Mouse (Mus musculus) pancreas, adult 10 weeks (tissue): ENCODE results near the gene B4galt7. TPM values are rescaled to one million over a fixed set of nuclear protein-coding genes. Genes with fewer than 3 reads are reported as not detected.

Source experiments
- polyA plus RNA-seq: library from polyadenylated mRNA; stranded (reverse); fragments of 350-450 nt; fragmentation: Illumina TruSeq; extraction: RNeasy Lipid Tissue Mini Kit (QIAGEN cat#74804); gene quantifications from one replicate; pipeline ENCODE4 v1.2.3, GENCODE M21; 2015; ENCODE audit warnings: low read depth, low replicate concordance; ENCODE audit not compliant: insufficient read depth

B4galt7 gene
- 4.6 TPM for polyA plus RNA-seq

GRCm38 (mm10) chr13:55599566-55600540 lies at the start of gene B4galt7:
Gene B4galt7 (plus strand): TSS chr13:55599896.

GRCm38 (mm10) chr13:55571027-55571751 lies 28.5 kb upstream of the B4galt7 start, which contains the start of gene Fam193b:
Gene Fam193b (minus strand): TSS chr13:55571120.

GRCm38 (mm10) chr13:55573432-55573831 lies 26.3 kb upstream of the B4galt7 start, which contains the start of gene Tmed9:
Gene Tmed9 (plus strand): TSS chr13:55573732.

GRCm38 (mm10) chr13:55622649-55623541 lies 23.2 kb downstream of the B4galt7 start, which contains the start of gene Caml:
Gene Caml (plus strand): TSS chr13:55623005.

GRCm38 (mm10) chr13:55634639-55635127 lies 35.0 kb downstream of the B4galt7 start, which contains the start of gene Ddx46:
Gene Ddx46 (plus strand): TSS chr13:55635027.

Other genes starting within 250 kb of the B4galt7 start
- gene Lman2, start 237.1 kb upstream of the B4galt7 start, polyA plus RNA-seq = 21.4 TPM
- gene Rgs14, start 230.2 kb upstream of the B4galt7 start, polyA plus RNA-seq = 0.44 TPM
- gene Slc34a1, start 201.7 kb upstream of the B4galt7 start, polyA plus RNA-seq = not detected
- not detected for gene Pfn3, start 184.7 kb upstream of the B4galt7 start, polyA plus RNA-seq
- gene F12, start 173.1 kb upstream of the B4galt7 start, polyA plus RNA-seq = not detected
- gene Grk6, start 154.8 kb upstream of the B4galt7 start, polyA plus RNA-seq = 9.0 TPM
- 0.63 TPM for gene Prr7, start 135.6 kb upstream of the B4galt7 start, polyA plus RNA-seq
- 5.1 TPM for gene Dbn1, start 111.8 kb upstream of the B4galt7 start, polyA plus RNA-seq
- gene Pdlim7, start 86.2 kb upstream of the B4galt7 start, polyA plus RNA-seq = 10.5 TPM
- 2.5 TPM for gene Dok3, start 70.6 kb upstream of the B4galt7 start, polyA plus RNA-seq
- gene Ddx41, start 63.2 kb upstream of the B4galt7 start, polyA plus RNA-seq = 11.5 TPM
- gene Fam193b, start 28.8 kb upstream of the B4galt7 start, polyA plus RNA-seq = 137 TPM
- gene Tmed9, start 26.2 kb upstream of the B4galt7 start, polyA plus RNA-seq = 41.1 TPM
- 11.0 TPM for gene Caml, start 23.1 kb downstream of the B4galt7 start, polyA plus RNA-seq
- 18.4 TPM for gene Ddx46, start 35.1 kb downstream of the B4galt7 start, polyA plus RNA-seq
- gene B230219D22Rik, start 93.2 kb downstream of the B4galt7 start, polyA plus RNA-seq = 10.2 TPM
- gene Txndc15, start 114.8 kb downstream of the B4galt7 start, polyA plus RNA-seq = 11.3 TPM
- gene Pcbd2, start 127.5 kb downstream of the B4galt7 start, polyA plus RNA-seq = 18.0 TPM
- gene Catsper3, start 184.7 kb downstream of the B4galt7 start, polyA plus RNA-seq = not detected
- gene Pitx1, start 236.3 kb downstream of the B4galt7 start, polyA plus RNA-seq = not detected